Mouse (Mus musculus) MEL (cell line): ENCODE data around the gene Fndc3b. TPM values are rescaled to one million over a fixed set of nuclear protein-coding genes. Genes with fewer than 3 reads are reported as not detected.

Experiments used
- DNase-seq: peaks from one replicate; pipeline ENCODE4 v3.0.0; 2011; ENCODE audit warnings: low read depth, low spot score
- H3K27ac ChIP-seq: 2 replicates; pipeline ENCODE4 v1.5.1; 2012; ENCODE audit warnings: low read depth, mild to moderate bottlenecking, control low read depth, low read length, moderate library complexity; ENCODE audit not compliant: control insufficient read depth
- H3K27me3 ChIP-seq, 2 experiments: fragments of 150-350 bp in 1 of 2; sonication (generic) in 1 of 2; 2 replicates each; pipeline ENCODE4 v1.6.1; 2012; ENCODE audit warnings: low read length in 2 of 2, mild to moderate bottlenecking in 2 of 2, improper control_type of control experiment in 1 of 2, moderate library complexity in 1 of 2; ENCODE audit not compliant: insufficient read depth in 2 of 2, control insufficient read depth in 1 of 2
- H3K36me3 ChIP-seq, 2 experiments: 2 replicates each; pipeline ENCODE4 v1.6.1; 2012 to 2014; ENCODE audit warnings: low read length in 2 of 2, improper control_type of control experiment in 1 of 2, inconsistent platforms in 1 of 2, mild to moderate bottlenecking in 1 of 2; ENCODE audit not compliant: insufficient read depth in 2 of 2, control insufficient read depth in 1 of 2
- H3K4me1 ChIP-seq, 2 experiments: fragments of 150-350 bp in 1 of 2; sonication (generic) in 1 of 2; 2 replicates each; pipeline ENCODE4 v1.6.1; 2012; ENCODE audit warnings: low read length in 2 of 2, improper control_type of control experiment in 1 of 2, mild to moderate bottlenecking in 1 of 2; ENCODE audit not compliant: insufficient read depth in 2 of 2, control insufficient read depth in 1 of 2
- H3K4me3 ChIP-seq, 2 experiments: fragments of 150-350 bp in 1 of 2; sonication (generic) in 1 of 2; 2 replicates each; pipeline ENCODE4 v1.5.1; 2012; ENCODE audit warnings: low read depth in 2 of 2, low read length in 2 of 2, mild to moderate bottlenecking in 2 of 2, moderate library complexity in 2 of 2, control low read depth in 1 of 2, improper control_type of control experiment in 1 of 2; ENCODE audit not compliant: control insufficient read depth in 1 of 2, insufficient read depth in 1 of 2
- H3K79me2 ChIP-seq: 2 replicates; pipeline ENCODE4 v1.6.1; 2012; ENCODE audit warnings: mild to moderate bottlenecking, low read length, moderate library complexity; ENCODE audit not compliant: control insufficient read depth, poor library complexity, insufficient read depth
- H3K9ac ChIP-seq: 2 replicates; pipeline ENCODE4 v1.6.1; 2012; ENCODE audit warnings: low read depth, mild to moderate bottlenecking, control low read depth, low read length, moderate library complexity; ENCODE audit not compliant: control insufficient read depth, poor library complexity, severe bottlenecking
- H3K9me3 ChIP-seq: fragments of 150-350 bp; sonication (generic); replicated peaks from 2 replicates; pipeline ENCODE4 v1.6.1; 2012; ENCODE audit warnings: mild to moderate bottlenecking, low read length, improper control_type of control experiment, moderate library complexity; ENCODE audit not compliant: insufficient read depth
- CHD1 ChIP-seq: IDR thresholded peaks from 2 replicates; pipeline ENCODE4 v1.6.1; 2012; ENCODE audit warnings: low read depth, mild to moderate bottlenecking, inconsistent platforms, low read length, improper control_type of control experiment
- CHD2 ChIP-seq: IDR thresholded peaks from 2 replicates; pipeline ENCODE4 v1.6.1; 2011; ENCODE audit warnings: low read length, improper control_type of control experiment
- CTCF ChIP-seq, 3 experiments: IDR thresholded peaks in 2 of 3; conservative IDR thresholded peaks in 1 of 3; 2 replicates each; pipeline ENCODE4 v1.5.1; 2011 to 2012; ENCODE audit warnings: low read length in 3 of 3, low read depth in 2 of 3, mild to moderate bottlenecking in 2 of 3, improper control_type of control experiment in 1 of 3, inconsistent platforms in 1 of 3, mixed read lengths in 1 of 3, moderate library complexity in 1 of 3; ENCODE audit not compliant: control insufficient read depth in 1 of 3, insufficient read depth in 1 of 3, poor library complexity in 1 of 3, severe bottlenecking in 1 of 3
- ELF1 ChIP-seq: IDR thresholded peaks from 2 replicates; pipeline ENCODE4 v1.6.1; 2014; ENCODE audit warnings: low read depth, mild to moderate bottlenecking, inconsistent platforms, low read length, improper control_type of control experiment, moderate library complexity
- HCFC1 ChIP-seq: IDR thresholded peaks from 2 replicates; pipeline ENCODE4 v1.6.1; 2012; ENCODE audit warnings: low read depth, mild to moderate bottlenecking, inconsistent platforms, low read length, improper control_type of control experiment, moderate library complexity
- MYC ChIP-seq: IDR thresholded peaks from 2 replicates; pipeline ENCODE4 v1.6.1; 2011; ENCODE audit warnings: low read depth, mild to moderate bottlenecking, low read length, improper control_type of control experiment, moderate library complexity
- NRF1 ChIP-seq: IDR thresholded peaks from 2 replicates; pipeline ENCODE4 v1.6.1; 2014; ENCODE audit warnings: low read depth, mild to moderate bottlenecking, inconsistent platforms, low read length, improper control_type of control experiment, moderate library complexity; ENCODE audit not compliant: poor library complexity, insufficient read depth, severe bottlenecking
- POLR2AphosphoS2 ChIP-seq: IDR thresholded peaks from 2 replicates; pipeline ENCODE4 v1.6.1; 2011; ENCODE audit warnings: low read length, improper control_type of control experiment
- POLR2AphosphoS5 ChIP-seq: IDR thresholded peaks from 2 replicates; pipeline ENCODE4 v1.6.1; 2012; ENCODE audit warnings: low read depth, borderline replicate concordance, mild to moderate bottlenecking, inconsistent platforms, low read length, moderate library complexity, mixed read lengths
- RAD21 ChIP-seq: IDR thresholded peaks from 2 replicates; pipeline ENCODE4 v1.6.1; 2011; ENCODE audit warnings: mild to moderate bottlenecking, low read depth, low read length, improper control_type of control experiment
- RCOR1 ChIP-seq: IDR thresholded peaks from 2 replicates; pipeline ENCODE4 v1.6.1; 2012; ENCODE audit warnings: low read depth, mild to moderate bottlenecking, inconsistent platforms, low read length, improper control_type of control experiment
- SIN3A ChIP-seq: IDR thresholded peaks from 2 replicates; pipeline ENCODE4 v1.6.1; 2012; ENCODE audit warnings: low read length, improper control_type of control experiment, inconsistent platforms
- SMC3 ChIP-seq: IDR thresholded peaks from 2 replicates; pipeline ENCODE4 v1.6.1; 2011; ENCODE audit warnings: low read depth, low read length, improper control_type of control experiment
- TAL1 ChIP-seq: IDR thresholded peaks from 2 replicates; pipeline ENCODE4 v1.6.1; 2012; ENCODE audit warnings: mild to moderate bottlenecking, inconsistent platforms, low read length, moderate library complexity, mixed read lengths
- TCF12 ChIP-seq: IDR thresholded peaks from 2 replicates; pipeline ENCODE4 v1.6.1; 2014; ENCODE audit warnings: low read depth, mild to moderate bottlenecking, inconsistent platforms, low read length, improper control_type of control experiment, moderate library complexity
- USF1 ChIP-seq: IDR thresholded peaks from 2 replicates; pipeline ENCODE4 v1.6.1; 2014; ENCODE audit warnings: low read depth, mild to moderate bottlenecking, inconsistent platforms, low read length, improper control_type of control experiment, moderate library complexity
- ZKSCAN1 ChIP-seq: IDR thresholded peaks from 2 replicates; pipeline ENCODE4 v1.6.1; 2012; ENCODE audit warnings: low read depth, mild to moderate bottlenecking, inconsistent platforms, low read length, improper control_type of control experiment, moderate library complexity
- ZMIZ1 ChIP-seq: IDR thresholded peaks from 2 replicates; pipeline ENCODE4 v1.6.1; 2012; ENCODE audit warnings: low read depth, mild to moderate bottlenecking, inconsistent platforms, low read length, improper control_type of control experiment, moderate library complexity
- ZNF384 ChIP-seq: IDR thresholded peaks from 2 replicates; pipeline ENCODE4 v1.6.1; 2012; ENCODE audit warnings: low read depth, mild to moderate bottlenecking, inconsistent platforms, low read length, improper control_type of control experiment
- polyA plus RNA-seq, 2 experiments: library from polyadenylated mRNA; stranded (reverse) in 1 of 2; unstranded in 1 of 2; fragments of >175 nt in 1 of 2; fragments of >200 nt in 1 of 2; gene quantifications; 2 replicates each; pipeline versions ENCODE4 v1.2.1 to v1.2.4; 2012; ENCODE audit warnings: low replicate concordance in 2 of 2, low read depth in 1 of 2; ENCODE audit not compliant: insufficient read length in 2 of 2, insufficient read depth in 1 of 2, missing spikeins in 1 of 2
- total RNA-seq: library from RNA; depleted of rRNA; stranded (reverse); fragments of 300-350 nt; gene quantifications from 2 replicates; pipeline ENCODE4 v1.2.3, GENCODE M21; 2012

Gene Fndc3b
- total and polyA plus RNA-seq, 3 experiments = not detected

DNA sequence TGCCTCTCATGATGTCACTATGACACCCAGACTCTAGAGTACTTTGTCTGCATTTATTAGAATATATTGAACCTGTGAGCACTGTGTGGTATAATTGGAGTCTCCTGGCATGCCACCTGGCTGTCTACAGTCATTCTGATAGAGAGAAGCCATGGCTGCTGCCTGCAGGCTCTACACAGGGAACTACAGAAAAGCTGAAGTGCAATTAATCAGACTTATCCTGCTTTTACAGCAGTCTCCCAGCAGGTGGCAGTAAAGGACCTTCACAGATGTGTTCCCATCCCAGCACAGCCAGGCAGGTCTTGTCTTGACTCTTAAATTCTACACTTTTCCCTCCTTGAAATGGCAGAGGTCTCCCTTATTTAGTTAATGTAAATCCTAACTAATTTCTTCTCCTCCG is 250.1 kb downstream of the Fndc3b start:
- H3K36me3 ChIP-seq = no peaks in the 10 kb centered on the region
- no peaks in the 10 kb centered on the region for H3K79me2 ChIP-seq
- no peaks in the 10 kb centered on the region for H3K4me1 ChIP-seq
- no peaks in the 10 kb centered on the region for H3K27me3 ChIP-seq
- H3K27ac ChIP-seq = no peak overlapping the region
- H3K4me3 ChIP-seq = no peak overlapping the region
- H3K9ac ChIP-seq = no peak overlapping the region
- no peaks in the 10 kb centered on the region for H3K9me3 ChIP-seq
- TF ChIP-seq SMC3 (peak; percentile 50), ZNF384 (no peak), RAD21 (peak; percentile 61), CTCF (IDR thresholded peaks at IDR 0.05 in 2 of 3, conservative IDR thresholded peaks at IDR 0.05 in 1 of 3; ENCODE audit: control insufficient read depth in 1 of 3, insufficient read depth in 1 of 3, low read depth in 2 of 3, low read length in 3 of 3, poor library complexity in 1 of 3, severe bottlenecking in 1 of 3) (peak; percentile 62 to 66 (median 66))
- peak; percentile 62 for DNase-seq

DNA sequence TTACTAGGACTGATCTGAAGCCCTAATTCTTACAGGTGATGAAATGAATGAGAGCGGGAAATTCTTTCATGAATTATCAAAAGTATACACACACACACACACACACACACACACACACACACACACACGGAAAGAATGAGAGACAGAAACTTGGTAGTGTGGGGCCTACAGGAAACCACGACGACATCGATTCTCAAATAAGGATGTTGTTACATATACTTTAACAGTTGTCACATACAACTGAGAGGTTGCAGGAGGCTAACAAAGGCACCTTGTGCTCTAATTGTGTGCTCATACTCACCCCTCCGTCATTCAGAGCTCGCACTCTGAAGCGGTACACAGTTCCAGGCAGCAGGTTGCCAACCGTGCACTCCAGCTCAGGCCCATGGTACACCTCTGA is 252.7 kb downstream of the Fndc3b start:
- H3K4me1 ChIP-seq = no peaks in the 10 kb centered on the region
- no peak for DNase-seq
- TF ChIP-seq TAL1 (no peak), CHD2 (no peak), ZKSCAN1 (no peak), ZMIZ1 (no peak), CHD1 (no peak), POLR2AphosphoS5 (no peak), HCFC1 (no peak), NRF1 (no peak), TCF12 (no peak), SMC3 (no peak), MYC (no peak), USF1 (no peak), ELF1 (no peak), SIN3A (no peak), RCOR1 (no peak), POLR2AphosphoS2 (no peak)
- TF ChIP-seq, all 39 proteins: peak for 0
- H3K4me3 ChIP-seq = no peak overlapping the region
- no peaks in the 10 kb centered on the region for H3K79me2 ChIP-seq
- no peaks in the 10 kb centered on the region for H3K27me3 ChIP-seq
- no peaks in the 10 kb centered on the region for H3K36me3 ChIP-seq
- no peak overlapping the region for H3K9ac ChIP-seq
- H3K9me3 ChIP-seq = no peaks in the 10 kb centered on the region
- H3K27ac ChIP-seq = no peak overlapping the region
